ENCODE assay signal across 17 mouse cellular contexts in genomic region chr6:89050575-89051270, GRCm38 (mm10).
"Had no signal": no experiment of that assay in that cellular context is flagged by ENCODE, and none has a peak within 500 bp of the region (broad histone marks: within the 10 kb centered on the region; RNA-seq: fewer than 3 reads in every experiment).

No protein-coding gene starts in this region.

- H3K27ac ChIP-seq: intestine, embryonic 15.5 days; kidney, embryonic 15.5 days; limb, embryonic 13.5 days; liver, embryonic 12.5 days; lung, embryonic 15.5 days; midbrain, embryonic 10.5 days; neural tube, embryonic 15.5 days had no signal

- H3K4me3 ChIP-seq: intestine, embryonic 15.5 days; kidney, embryonic 15.5 days; limb, embryonic 13.5 days; liver, embryonic 12.5 days; lung, embryonic 15.5 days; midbrain, embryonic 10.5 days; myocyte; neural tube, embryonic 15.5 days had no signal

- H3K4me1 ChIP-seq: intestine, embryonic 15.5 days; kidney, embryonic 15.5 days; limb, embryonic 13.5 days; liver, embryonic 12.5 days; lung, embryonic 15.5 days; neural tube, embryonic 15.5 days had no signal

- H3K36me3 ChIP-seq: intestine, embryonic 15.5 days; kidney, embryonic 15.5 days; limb, embryonic 13.5 days; liver, embryonic 12.5 days; lung, embryonic 15.5 days; midbrain, embryonic 10.5 days; neural tube, embryonic 15.5 days had no signal

- H3K9me3 ChIP-seq: intestine, embryonic 15.5 days; kidney, embryonic 15.5 days; limb, embryonic 13.5 days; liver, embryonic 12.5 days; lung, embryonic 15.5 days; midbrain, embryonic 10.5 days; neural tube, embryonic 15.5 days had no signal

- H3K4me2 ChIP-seq: intestine, embryonic 15.5 days; kidney, embryonic 15.5 days; limb, embryonic 13.5 days; liver, embryonic 12.5 days; lung, embryonic 15.5 days; neural tube, embryonic 15.5 days had no signal

- DNase-seq: kidney, adult 18-20 months; kidney, postnatal 14 days; layer of hippocampus, postnatal 36 days; lung, postnatal 14 days; midbrain, embryonic 14.5 days; right cerebral cortex, adult 18-20 months; spleen, adult 18-20 months; thymus, adult 2 months; thymus, postnatal 25 days had no signal

- ATAC-seq: intestine, embryonic 15.5 days; liver, embryonic 12.5 days had no signal

- H3K27me3 ChIP-seq: intestine, embryonic 15.5 days; kidney, embryonic 15.5 days; limb, embryonic 13.5 days; neural tube, embryonic 15.5 days had no signal

- H3K9ac ChIP-seq: intestine, embryonic 15.5 days; kidney, embryonic 15.5 days; limb, embryonic 13.5 days; liver, embryonic 12.5 days; lung, embryonic 15.5 days; neural tube, embryonic 15.5 days had no signal
